Mouse (Mus musculus): Measurements from ENCODE around the gene Atp10a.

DNA sequence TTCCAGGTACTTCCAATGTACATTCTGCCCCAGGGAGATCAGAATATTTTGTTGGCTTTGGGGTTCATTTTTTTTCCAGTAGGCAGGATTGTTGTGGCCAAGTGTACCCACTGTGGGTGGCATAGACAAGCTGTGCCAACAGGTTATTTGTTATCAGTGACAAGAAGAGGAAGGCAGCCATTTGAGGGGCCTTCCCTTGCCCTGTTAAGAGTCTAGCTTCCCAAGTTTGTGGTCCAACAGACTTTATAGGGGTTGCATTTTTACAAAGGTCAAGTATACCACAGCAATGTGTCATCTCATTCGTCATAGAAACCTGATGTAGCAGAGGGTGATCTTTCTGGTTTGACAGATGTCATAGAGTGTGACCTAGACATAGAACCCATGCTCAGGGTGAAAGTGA, 66.3 kb downstream of the Atp10a start:
- no peak for TF ChIP-seq ZC3H11A (IDR thresholded peaks at IDR 0.05; ENCODE audit: borderline replicate concordance, low read depth, low read length)
- TF ChIP-seq HCFC1 (IDR thresholded peaks at IDR 0.05; ENCODE audit: borderline replicate concordance, insufficient read depth, low read length), result no peak
- TF ChIP-seq CHD2 (IDR thresholded peaks at IDR 0.05; ENCODE audit: low read depth, low read length), result no peak
- TF ChIP-seq MAFK (IDR thresholded peaks at IDR 0.05; ENCODE audit: insufficient read depth, low read depth, low read length), result no peak
- TF ChIP-seq ZNF384 (IDR thresholded peaks at IDR 0.05; ENCODE audit: low read depth, low read length), result no peak

All from ES-E14 (cell line).